Mouse (Mus musculus) skeletal muscle tissue, adult 2 months (tissue): Measurements from ENCODE around the gene Il12rb1.

Experiments
- DNase-seq: peaks from one replicate; pipeline ENCODE4 v3.0.0-alpha.2; 2012; ENCODE audit warnings: low read depth, low spot score

Gene Il12rb1

DNA sequence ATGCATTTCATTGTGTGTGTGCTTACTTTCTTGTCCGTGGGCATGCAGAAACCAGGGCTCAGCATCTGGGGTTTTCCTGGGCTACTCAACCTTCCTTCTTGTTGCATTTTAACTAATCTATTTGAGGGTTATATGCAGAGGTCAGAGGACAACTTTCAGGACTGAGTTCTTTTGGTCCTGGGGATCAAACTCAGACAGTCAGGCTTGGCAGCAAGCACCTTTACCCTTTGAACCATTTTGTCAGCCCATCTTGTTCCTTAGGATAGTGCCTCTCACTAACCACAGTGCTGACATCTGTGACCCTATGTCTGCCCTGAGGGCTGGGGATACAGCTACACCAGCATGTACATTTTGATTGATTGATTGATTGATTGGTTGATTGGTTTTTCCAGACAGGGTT lies 19.5 kb downstream of the Il12rb1 start:
- no peak for DNase-seq

DNA sequence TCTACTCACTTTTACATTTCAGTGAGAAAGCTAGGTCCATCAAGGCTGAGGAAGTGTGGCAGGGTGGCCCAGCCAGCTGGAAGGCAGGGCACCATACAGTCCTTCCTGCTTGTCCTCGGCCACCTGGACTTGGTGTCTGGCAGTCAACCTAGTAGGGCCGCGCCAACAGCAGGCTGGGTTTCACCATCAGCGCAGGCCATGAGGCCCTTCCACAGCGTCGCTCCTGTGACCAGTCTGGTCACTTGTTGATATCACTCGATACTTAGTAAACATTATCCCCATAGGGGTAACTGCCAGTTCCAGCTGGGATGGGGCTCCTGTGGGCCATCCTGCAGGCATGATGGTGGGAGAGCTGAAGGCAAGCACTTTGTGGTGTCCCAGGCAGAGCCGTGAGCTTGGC lies 23.3 kb downstream of the Il12rb1 start:
- peak; percentile 94 for DNase-seq

DNA sequence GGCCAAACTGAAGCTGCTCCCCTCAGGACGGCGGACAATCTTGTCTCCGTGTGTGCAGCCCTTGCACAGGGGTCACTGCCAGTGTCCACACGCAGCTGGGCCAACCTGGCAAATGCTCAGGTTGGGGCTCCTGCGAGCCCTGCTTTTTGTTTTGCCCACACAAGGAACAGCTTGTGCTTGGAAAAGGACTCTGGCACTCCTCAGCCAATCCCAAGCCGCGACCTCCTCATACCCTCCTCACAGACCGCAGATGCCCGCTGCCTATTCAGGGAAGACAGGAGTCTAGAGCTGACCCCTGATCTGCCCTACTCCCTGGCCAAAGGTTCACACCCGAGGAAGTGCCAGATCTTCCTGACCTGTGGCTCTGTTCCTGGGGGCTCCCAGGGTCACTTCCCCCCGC lies 24.1 kb downstream of the Il12rb1 start:
- peak; percentile 81 for DNase-seq

DNA sequence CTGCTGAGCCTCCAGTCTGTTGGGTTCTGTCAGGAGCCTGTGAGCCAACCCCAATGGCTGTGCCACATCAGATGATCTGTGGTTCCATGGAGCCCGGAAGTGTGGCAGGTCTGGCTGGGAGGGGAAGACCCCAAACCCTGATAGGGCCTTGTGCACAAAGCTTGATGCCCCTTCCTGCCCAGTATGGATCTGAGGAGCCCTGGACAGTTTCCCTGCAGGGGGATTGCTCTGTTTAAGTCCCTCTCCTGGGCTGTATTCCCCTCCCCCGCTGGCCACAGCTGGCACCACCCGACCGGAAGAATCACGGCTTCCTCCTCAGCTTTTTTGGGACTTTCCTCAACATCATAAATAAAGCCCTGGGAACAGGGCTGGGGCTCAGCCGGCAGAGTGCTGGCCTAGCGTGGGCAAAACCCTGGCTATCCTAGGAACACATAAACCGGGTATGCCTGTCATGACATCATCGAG lies 24.8 kb downstream of the Il12rb1 start:
- no peak for DNase-seq

DNA sequence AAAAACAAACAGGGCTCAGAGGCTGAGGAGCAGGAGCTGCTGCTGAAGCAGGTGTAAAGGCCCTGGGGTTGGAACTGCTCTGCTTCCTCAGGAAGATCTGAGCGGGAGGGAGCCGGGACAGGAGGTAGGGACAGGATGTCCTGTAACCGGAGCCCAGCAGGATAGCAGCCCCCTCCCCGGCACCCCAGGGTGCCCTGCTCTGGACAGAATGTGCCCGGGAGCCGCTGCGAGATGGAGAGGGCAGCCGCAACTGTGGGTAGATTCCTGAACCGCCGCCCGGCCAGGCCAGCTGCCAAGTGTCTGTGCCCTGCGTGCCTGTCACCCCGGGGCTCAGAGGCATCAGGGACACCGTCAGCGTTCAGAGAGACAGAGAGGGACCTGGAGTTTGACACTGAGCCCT lies 25.3 kb downstream of the Il12rb1 start:
- DNase-seq = peak; percentile 95

DNA sequence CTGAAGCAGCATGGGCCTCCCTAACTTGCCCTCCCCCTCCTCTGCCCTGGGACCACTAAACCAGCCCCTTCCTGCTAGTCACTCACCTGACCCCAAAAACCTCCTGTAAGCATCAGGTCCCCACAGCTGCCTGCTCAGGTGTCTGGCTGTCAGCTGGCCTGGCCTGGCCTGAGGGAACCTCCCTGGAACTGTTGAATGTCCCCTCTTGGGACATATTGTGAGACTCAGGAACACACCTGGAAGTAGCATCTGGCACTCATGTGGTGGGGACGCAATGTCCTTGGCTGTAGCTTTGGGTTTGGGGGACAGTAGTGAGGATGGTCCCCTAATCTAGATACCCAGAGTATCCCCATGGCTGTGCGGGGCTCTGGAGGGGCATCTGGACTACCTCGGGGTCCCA lies 25.8 kb downstream of the Il12rb1 start:
- DNase-seq = peak; percentile 63

DNA sequence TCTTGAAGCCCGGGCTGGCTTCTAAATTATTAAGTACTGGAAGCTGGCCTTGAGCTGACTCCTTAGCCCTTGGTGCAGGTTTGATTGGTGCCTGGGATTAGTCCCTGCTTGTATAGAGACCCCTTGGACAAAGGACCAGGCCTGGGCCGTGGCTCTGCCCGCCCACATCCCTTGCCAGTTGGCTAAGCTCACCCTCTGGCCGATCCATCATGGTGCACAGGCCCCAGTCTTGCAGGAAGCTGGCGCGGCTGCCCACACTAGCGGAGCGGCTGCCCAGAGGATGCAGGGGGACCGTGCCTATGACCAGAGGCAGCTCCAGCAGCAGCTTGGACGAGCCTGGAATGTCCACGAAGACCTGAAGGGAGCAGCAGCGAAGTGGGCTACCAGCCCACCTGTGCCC lies 28.4 kb downstream of the Il12rb1 start:
- no peak for DNase-seq

DNA sequence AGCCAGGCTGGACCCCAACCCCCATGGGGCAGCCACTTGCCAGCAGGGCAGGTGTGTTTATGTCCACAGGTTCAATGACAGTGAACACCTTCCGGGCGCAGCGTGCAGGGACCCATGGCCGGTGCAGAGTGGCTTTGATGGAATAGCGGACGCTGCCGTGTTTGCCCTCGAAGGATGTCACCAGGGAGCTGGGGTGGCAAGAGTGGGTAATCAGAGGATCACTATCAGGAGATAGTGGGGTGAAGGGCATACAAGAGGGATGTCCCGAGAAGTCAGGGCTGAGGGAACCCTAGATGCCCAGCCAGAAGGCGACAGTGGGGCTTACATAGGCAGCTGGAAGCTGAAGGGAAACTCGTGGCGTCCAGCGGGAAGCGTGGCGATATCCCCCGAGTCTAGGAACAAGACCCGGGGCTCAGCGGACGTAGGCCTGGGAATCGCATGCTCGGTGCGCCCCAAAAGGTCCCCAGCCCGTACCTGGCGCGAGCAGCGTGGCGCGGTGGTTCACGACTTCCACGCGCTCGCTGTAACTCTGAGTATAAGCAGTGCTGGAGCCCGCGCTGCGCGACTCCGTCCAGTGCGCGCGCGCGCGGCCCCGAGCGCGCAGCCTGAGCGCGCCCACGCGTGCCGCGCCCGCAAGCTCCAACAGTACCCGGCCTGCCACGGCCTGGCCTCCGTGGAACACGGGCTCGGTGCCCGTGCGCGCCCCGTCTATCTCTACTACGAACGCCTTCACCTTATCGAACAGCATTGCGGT lies 30.6 kb downstream of the Il12rb1 start:
- no peak for DNase-seq

DNA sequence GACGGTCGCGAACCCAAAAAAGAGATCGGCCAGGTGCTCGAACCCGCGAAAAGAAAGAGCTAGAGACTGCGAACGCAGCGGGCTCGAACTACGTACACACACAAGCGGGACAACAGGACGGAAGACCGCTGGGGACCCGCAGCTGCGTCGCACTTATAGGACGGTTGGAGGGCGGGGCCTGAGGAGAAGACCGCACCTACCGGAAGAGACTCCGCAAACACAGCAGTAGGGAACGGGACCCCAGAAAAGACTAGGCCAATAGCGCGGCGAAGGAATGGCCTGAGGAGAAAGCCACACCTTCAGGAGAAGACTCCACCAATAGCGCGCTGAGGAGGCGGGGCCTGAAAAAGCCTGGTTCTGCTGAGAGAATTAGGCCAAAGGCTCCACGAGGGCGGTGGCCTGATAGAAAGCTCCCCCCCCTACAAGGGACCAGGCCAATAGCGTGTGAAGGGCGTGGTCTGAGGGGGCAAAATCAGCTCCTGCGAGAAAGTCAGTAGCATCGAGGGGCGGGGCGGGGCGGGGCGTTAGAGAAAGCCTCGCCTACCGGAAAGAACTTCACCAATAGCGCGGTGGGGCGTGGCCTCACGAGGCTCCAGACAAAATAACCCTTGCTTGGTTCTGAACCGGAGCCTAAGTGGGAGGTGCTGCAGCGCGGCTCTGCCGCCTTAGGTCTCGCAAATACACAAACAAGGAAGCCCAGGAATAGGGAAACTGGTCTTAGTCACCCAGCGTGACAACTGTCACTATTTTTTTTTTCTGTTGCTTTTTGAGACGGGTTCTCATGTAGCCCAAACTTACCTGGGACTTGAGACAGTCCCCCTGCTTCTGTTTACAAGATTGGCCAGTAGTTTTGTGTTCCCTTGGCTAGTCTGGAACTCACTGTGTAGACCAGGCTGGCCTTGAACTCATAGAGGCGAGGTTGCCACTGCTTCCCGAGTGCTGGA lies 31.4 kb downstream of the Il12rb1 start, which contains the start of gene Arrdc2:
Gene Arrdc2, minus strand, starts transcription at position 313 of the 944 bp plus-strand sequence.
- peak; percentile 100 for DNase-seq

DNA sequence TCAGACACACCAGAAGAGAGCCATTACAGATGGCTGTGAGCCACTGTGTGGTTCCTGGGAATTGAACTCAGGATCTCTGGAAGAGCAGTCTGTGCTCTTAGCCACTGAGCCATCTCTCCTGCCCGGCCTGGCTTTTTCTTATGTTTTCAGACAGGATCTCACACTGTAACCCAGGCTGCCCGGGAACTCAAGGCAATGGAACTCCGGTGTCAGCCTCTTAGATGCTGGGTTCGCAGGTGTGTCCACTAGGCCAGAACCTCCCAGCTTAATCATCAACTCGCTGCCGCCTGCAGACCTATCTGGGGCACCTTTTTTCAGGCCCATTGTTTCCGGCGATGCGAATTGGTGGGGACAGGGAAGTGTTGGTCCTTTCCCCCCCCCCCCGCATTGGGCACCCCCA lies 32.3 kb downstream of the Il12rb1 start:
- DNase-seq = no peak

DNA sequence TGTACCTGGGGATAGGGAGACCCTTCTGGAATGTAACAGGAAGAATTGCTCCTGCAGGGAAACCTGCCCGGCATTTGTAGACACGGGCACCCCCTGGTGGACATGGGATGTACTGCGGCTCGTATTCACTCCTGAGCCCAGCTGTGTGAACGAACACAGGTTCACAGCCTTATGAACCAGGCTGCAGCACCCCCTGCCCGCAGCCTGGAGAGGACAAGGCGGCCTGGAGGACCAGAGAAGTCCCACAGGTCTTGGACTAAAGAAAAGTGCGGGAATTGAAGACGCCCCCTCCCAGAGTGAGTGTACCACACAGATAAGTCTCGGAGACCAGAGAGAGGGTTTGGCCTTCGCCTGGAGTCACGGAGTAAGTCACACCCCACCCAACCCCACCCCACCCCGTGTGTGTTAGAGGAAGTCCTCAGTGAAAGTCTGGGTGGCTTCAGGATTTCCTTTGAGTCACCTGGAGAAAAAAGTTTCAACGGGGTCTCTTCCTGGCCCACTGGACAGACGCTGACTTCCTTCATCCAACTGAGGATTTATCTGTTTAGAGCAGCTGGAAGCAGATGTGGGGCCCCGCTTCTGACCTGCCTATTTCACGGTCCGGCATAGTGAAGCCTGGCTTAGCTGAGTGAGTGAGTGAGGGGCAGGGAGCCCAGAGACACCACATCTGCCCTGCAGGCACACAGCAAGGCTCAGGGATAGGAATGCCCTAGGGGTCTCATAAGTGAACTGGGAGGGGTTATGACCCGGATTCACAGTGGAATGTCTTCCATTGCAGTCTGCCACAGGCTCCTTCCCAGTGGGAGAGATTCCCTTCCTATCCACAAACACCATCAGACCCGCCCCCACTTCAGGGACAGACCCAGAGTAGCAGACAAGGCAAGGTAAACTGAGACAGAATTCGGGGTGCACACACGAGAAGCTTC lies 33.2 kb downstream of the Il12rb1 start:
- DNase-seq = peak; percentile 84

DNA sequence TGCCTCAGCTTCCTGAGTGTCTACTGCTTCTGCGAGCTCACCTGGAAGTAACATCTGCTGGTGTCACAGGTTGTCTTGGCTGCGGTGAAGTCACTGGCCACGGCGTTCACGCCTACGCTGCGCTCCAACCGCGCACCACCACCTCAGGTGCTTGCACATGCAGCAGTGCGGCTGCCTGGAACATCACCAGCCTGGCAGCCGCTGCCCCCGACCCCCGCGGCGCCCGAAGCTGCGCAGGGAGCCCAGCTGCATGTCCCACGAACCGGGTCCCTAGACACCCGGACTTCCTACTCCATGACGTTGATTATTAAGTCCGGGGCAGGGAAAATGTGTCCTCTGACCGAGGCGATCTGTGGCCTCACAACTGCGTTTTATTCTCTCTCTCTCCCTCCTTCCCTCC lies 34.2 kb downstream of the Il12rb1 start:
- no peak for DNase-seq

DNA sequence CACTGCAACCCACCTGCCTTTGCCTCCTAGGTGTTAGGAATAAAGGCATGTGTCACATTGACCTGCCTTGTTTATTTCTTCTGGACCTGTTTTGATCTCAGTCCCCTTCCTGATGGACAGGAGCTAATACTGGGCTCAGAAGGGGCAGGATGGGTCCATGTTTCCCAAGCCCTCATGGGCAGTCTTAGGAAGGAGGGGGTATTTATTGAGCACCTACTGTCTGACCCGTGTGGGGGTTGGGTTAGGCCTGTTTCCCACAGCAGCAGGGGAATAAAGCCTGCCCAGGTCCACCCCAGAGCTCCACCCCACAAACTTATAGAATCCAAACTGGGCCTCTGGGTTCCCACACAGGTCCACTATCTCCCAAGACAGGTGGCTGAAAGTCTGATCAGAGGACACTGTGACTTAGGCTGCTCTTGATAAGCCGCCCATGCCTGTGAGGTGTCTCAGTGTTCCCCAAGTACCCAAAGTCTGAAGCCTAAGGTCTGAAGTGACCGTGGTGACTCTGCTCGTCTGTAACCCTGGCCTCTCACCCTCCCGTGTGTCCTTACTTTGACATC lies 35.0 kb downstream of the Il12rb1 start:
- no peak for DNase-seq

DNA sequence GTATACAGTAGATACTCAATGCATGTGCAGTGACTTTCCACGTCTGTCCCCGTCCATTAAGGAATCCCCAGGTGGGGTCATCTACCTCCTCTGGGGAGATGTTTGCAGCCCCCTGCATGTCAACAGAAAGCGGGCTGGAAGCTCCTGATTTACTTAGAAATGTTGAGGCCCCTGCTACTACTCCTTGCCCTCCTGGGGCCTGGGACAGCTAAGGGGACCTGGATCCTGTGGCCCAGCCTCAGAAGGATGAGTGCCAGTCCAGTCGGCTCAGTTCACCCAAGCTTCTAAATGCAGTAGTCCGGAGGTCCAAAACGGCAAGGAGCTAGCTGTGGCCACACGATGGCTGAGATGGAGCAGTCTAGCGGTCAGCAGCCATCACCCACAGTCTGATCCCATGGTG lies 35.7 kb downstream of the Il12rb1 start:
- DNase-seq = no peak

DNA sequence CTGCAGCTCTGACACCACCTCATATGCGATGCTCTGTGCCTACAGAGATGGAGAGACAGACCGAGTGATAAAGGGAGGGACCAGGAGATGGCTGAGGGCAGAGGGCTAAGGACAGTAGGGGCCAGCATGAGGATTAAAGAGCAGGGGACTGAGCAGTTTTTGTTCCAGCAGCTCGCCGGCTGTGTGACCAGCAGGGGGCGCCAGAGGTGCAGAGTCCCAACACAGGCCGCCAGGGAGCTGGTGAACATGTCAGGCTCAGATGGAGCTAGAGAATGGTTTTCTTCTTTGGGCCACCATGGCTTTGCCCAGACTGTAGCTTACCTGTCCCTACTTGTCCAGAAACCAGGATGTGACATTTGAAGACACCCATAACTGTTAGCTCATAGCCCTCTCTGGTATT lies 36.3 kb downstream of the Il12rb1 start:
- peak; percentile 76 for DNase-seq

DNA sequence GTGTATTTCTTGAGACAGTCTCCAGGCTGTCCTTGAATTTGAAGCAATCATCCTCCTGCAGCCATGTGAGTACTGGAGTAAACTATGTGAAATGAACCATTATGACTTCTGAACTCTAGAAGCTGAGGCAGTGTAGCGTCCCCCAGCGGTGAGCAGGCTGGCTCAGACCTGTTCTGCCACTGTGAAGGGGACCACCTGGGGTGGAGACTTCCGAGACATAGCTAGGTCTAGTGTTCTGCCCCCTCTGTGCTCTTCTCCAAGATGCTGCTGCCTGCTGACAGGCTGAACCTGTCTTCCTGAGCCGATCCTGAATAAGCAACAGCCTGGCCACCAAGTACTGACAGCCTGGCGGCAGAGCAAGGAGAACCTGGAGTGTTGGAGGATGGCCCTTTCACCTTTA lies 36.9 kb downstream of the Il12rb1 start:
- DNase-seq = no peak

DNA sequence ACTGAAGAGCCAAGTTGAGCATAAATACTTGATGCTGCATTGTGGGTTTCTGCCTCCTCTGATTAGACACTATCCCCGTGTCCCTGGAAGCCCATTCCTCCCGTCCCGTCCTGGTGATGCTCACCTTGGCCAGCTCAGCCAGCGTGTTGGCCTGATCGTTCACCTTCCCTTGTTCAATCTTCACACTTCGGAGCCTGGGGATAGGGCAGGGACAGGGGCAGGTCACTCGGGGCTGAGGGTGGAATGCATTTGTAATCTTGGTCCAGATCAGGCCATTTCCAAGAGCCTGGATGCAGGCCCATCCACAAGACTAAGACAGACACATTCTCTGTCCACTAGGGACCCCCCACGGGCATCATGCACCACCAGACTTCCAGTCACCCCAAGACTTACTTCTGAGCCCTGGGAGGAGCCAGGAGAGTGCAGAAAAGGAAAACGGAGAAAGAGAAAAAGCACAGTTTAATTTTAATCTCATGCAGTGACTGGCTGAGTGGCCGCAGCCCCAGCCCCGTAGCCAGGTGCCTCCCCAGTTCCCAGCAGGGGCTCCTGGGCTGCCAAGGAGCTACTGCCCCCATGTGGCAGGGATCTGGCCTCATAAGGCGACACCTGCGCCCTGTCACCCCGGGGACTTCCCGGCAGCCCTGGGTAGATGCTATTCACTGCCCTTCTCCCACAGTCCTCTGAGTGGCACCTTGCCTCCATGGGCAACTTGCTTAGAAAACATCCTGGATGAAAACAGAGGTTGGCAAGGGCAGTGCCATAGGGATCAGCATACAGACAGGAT lies 38.3 kb downstream of the Il12rb1 start:
- DNase-seq = no peak

DNA sequence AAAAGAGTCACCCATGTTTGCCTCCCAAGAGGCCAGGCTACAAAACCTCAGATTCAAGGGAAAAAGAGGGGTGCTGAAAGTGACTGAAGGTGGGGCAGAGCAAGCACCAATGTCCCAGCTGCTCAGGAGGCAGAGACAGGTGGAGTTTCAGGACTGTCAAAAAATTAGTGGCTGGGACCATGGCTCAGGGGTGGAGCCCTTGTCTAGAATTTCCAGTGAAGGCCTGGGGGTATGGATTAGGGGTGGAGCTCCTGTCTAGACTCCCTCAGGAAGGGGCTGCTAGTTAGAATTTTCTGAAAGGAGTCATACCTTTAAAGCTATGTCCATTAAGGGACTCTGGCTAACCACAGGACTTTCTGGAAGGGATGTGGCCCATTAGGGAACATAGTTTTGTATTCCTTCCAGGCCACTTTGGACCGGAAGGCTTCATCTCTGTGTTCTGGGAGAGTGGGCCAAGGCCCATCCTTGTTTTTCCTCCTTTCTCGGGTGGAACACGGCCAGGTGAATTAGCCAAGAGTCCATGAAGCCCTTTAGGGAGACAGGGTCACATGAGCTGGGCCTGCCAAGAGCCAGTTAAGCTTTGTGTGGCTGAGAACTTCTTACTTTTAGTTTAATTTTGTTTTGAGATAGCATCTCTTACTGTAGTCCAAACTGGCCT lies 41.2 kb downstream of the Il12rb1 start:
- peak; percentile 82 for DNase-seq

DNA sequence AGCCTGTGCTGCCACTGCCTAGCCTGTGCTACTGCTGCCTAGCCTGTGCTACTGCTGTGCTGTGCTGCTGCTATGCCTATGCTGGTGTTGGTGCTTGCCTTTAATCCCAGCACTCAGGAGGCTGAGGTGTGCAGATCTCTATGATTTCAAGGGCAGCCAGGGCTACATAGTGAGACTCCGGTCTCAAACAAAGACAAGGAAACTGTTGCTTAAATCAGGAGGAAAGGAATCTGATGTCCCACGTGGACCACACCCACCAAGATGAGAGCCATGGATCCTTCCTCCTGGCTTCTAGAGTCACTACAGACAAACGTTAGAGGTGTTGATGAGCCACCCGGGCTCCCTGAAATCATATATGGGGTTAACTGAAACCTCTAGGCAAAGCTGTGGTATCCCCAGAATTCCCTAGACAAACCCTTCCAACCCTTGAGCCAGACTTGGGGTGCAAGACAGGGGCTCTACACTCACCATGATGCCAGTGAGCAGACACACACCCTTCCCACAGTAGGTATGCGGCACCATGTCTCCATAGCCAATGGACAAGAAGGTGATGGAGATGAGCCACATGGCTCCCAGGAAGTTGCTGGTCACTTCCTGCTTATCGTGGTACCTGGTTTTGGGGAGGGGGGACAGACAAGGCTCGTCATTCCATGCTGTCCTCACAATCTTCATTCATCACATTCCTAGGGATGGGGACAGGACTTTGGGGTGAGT lies 42.0 kb downstream of the Il12rb1 start:
- no peak for DNase-seq
